Mouse (Mus musculus) C2C12 (cell line): Measurements from ENCODE around the gene Scn1b.

Experiments used
- CTCF ChIP-seq: IDR thresholded peaks from one replicate; pipeline ENCODE4 v1.5.1; 2011; ENCODE audit not compliant: control insufficient read depth, insufficient read depth, insufficient read length
- MAX ChIP-seq: IDR thresholded peaks from one replicate; pipeline ENCODE4 v1.6.1; 2011; ENCODE audit warnings: mild to moderate bottlenecking, control low read depth

- TF ChIP-seq CTCF (no peak), MAX (no peak)
Observed at GRCm38 (mm10) chr7:31116721-31117145, 10.1 kb downstream of the Scn1b start.
